In the genomic region with DNA sequence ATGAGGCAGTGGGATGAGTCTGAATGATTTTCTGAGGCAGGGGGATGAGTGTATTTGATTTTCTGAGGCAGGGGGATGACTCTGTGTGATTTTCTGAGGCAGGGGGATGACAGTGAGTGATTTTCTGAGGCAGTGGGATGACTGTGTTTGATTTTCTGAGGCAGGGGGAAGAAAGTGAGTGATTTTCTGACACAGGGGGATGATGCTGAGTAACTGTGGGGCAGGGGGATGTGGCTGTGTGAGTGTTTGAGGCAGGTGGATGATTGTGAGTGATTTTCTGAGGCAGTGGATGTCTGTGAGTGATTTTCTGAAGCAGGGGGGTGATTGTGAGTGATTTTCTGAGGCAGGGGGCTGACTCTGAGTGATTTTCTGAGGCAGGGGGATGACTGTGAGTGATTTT, we compare ENCODE assay signal across 10 mouse cellular contexts. TPM values are rescaled to one million over a fixed set of nuclear protein-coding genes. Genes with fewer than 3 reads are reported as not detected.
DNase-seq lines count a peak whose midpoint lies in the region; ATAC-seq and TF ChIP-seq lines count a peak whose summit lies in the region.
"Not testable (repeated sequence)": the region's sequence is repeated elsewhere in the genome, so short reads cannot be mapped to it uniquely, and the experiment has no call there.
"Had no signal": no experiment of that assay in that cellular context is flagged by ENCODE, and none has a peak within 500 bp of the region (broad histone marks: within the 10 kb centered on the region; RNA-seq: fewer than 3 reads in every experiment).

No protein-coding gene starts in this region.

- H3K4me3 ChIP-seq in hindbrain, postnatal 0 days (ENCODE audit: low read length); limb, embryonic 11.5 days (ENCODE audit: low read depth, low read length); midbrain, embryonic 11.5 days (ENCODE audit: low read depth, low read length): not testable (repeated sequence)

- H3K4me1 ChIP-seq in hindbrain, postnatal 0 days (ENCODE audit: insufficient read depth, low read length); limb, embryonic 11.5 days (ENCODE audit: control insufficient read depth, insufficient read depth, low read length); midbrain, embryonic 11.5 days (ENCODE audit: control insufficient read depth, insufficient read depth, low read length): not testable (repeated sequence)

- not testable (repeated sequence) for H3K36me3 ChIP-seq in hindbrain, postnatal 0 days (ENCODE audit: insufficient read depth, low read length); limb, embryonic 11.5 days (ENCODE audit: control insufficient read depth, insufficient read depth, low read length); midbrain, embryonic 11.5 days (ENCODE audit: control insufficient read depth, insufficient read depth, low read length)

- peak; percentile 78 for DNase-seq in MN1 (ENCODE audit: low spot score)
- peak; percentile 18 to 25 for DNase-seq in cerebellum, adult 18-20 months
- DNase-seq in frontal cortex, postnatal 10 days (ENCODE audit: low spot score in 2 of 2), result peak; percentile 26 to 37
- peak; percentile 86 for DNase-seq in hindbrain, postnatal 0 days (ENCODE audit: low spot score)
- DNase-seq in limb, embryonic 11.5 days (ENCODE audit: low spot score), result peak; percentile 85
- DNase-seq in midbrain, embryonic 11.5 days (ENCODE audit: low spot score, missing footprints), result peak; percentile 98
- peak; percentile 23 for DNase-seq in right cerebral cortex, postnatal 25 days
- DNase-seq in urinary bladder, adult 2 months (ENCODE audit: low spot score), result peak; percentile 45

- H3K9me3 ChIP-seq in hindbrain, postnatal 0 days (ENCODE audit: low read length), result not testable (repeated sequence)
- H3K9me3 ChIP-seq in limb, embryonic 11.5 days (ENCODE audit: control insufficient read depth, low read length), result peaks cover 19% of the 10 kb centered on the region
- peaks cover 13% of the 10 kb centered on the region for H3K9me3 ChIP-seq in midbrain, embryonic 11.5 days (ENCODE audit: control insufficient read depth, low read length)

- TF ChIP-seq CTCF in hindbrain, postnatal 0 days (IDR thresholded peaks at IDR 0.05; ENCODE audit: low read depth), result not testable (repeated sequence)

- not testable (repeated sequence) for H3K27me3 ChIP-seq in hindbrain, postnatal 0 days (ENCODE audit: insufficient read depth, low read length); limb, embryonic 11.5 days (ENCODE audit: control insufficient read depth, insufficient read depth, low read length); midbrain, embryonic 11.5 days (ENCODE audit: control insufficient read depth, insufficient read depth, low read length)

- not testable (repeated sequence) for H3K9ac ChIP-seq in hindbrain, postnatal 0 days (replicated peaks; ENCODE audit: low read length); limb, embryonic 11.5 days (ENCODE audit: low read length); midbrain, embryonic 11.5 days (ENCODE audit: low read length)

- not testable (repeated sequence) for H3K4me2 ChIP-seq in hindbrain, postnatal 0 days (ENCODE audit: low read depth, low read length); limb, embryonic 11.5 days (ENCODE audit: low read depth, severe bottlenecking); midbrain, embryonic 11.5 days

- H3K27ac ChIP-seq in hindbrain, postnatal 0 days; limb, embryonic 11.5 days (replicated peaks; ENCODE audit: low read depth, low read length); midbrain, embryonic 11.5 days (ENCODE audit: low read depth, low read length): not testable (repeated sequence)

- not testable (repeated sequence) for ATAC-seq in hindbrain, postnatal 0 days; limb, embryonic 11.5 days (ENCODE audit: insufficient number of reproducible peaks, low FRiP score, low TSS enrichment, low read depth); midbrain, embryonic 11.5 days (ENCODE audit: low FRiP score)

RNA-seq across cellular contexts. Expression of a gene that starts 23.5 kb away (rescaled TPM):
- total RNA-seq in hindbrain, postnatal 0 days (2014; rRNA removed), result 2.2 and 2.4 TPM in 2 replicates
- 0.33 and 0.57 TPM in 2 replicates for polyA plus RNA-seq in hindbrain, postnatal 0 days (2015; fragmentation: Nextera tagmentation; extraction: Ambion mirVana)
- 0.12 and 0.13 TPM in 2 replicates for polyA plus RNA-seq in limb, embryonic 11.5 days (2014; fragmentation: Nextera tagmentation; extraction: Ambion mirVana)
- 0.10 and 0.17 TPM in 2 replicates for polyA plus RNA-seq in midbrain, embryonic 11.5 days (2014; fragmentation: Nextera tagmentation; extraction: Ambion mirVana)
- 0.14 and 0.16 TPM in 2 replicates for polyA plus RNA-seq in urinary bladder, adult 2 months (2012; rRNA removed)
- total RNA-seq: megakaryocyte, adult 5-6 weeks had no signal
- polyA plus RNA-seq: heart, embryonic 14.5 days had no signal

Comparison
In these comparisons a context has a peak if more than half of its experiments do, and no peak if none do; other contexts are left out.
1. DNase-seq: peak in every context shown above with its lines; median percentile 98 in midbrain, embryonic 11.5 days; 86 in hindbrain, postnatal 0 days; 85 in limb, embryonic 11.5 days; 78 in MN1; 45 in urinary bladder, adult 2 months; 32 in frontal cortex, postnatal 10 days; 23 in right cerebral cortex, postnatal 25 days; 22 in cerebellum, adult 18-20 months.